Mouse (Mus musculus) CH12.LX (cell line): ENCODE measurements around the gene Barx2. TPM values are rescaled to one million over a fixed set of nuclear protein-coding genes. Genes with fewer than 3 reads are reported as not detected.

Experiments used
- DNase-seq: peaks from one replicate; pipeline ENCODE4 v3.0.0-alpha.2; 2013; ENCODE audit errors: extremely low read depth
- H3K27ac ChIP-seq: 2 replicates; pipeline ENCODE4 v1.5.1; 2012; ENCODE audit warnings: low read depth, mild to moderate bottlenecking, control low read depth, moderate library complexity; ENCODE audit not compliant: insufficient read depth
- H3K27me3 ChIP-seq: replicated peaks from 2 replicates; pipeline ENCODE3; 2012; ENCODE audit warnings: inconsistent platforms
- H3K36me3 ChIP-seq, 2 experiments: replicated peaks in 1 of 2; 2 replicates each; pipeline versions ENCODE3 to v1.6.1; 2012; ENCODE audit warnings: inconsistent platforms in 1 of 2, low read length in 1 of 2, mild to moderate bottlenecking in 1 of 2, mixed read lengths in 1 of 2, moderate library complexity in 1 of 2; ENCODE audit not compliant: control insufficient read depth in 1 of 2, insufficient read depth in 1 of 2
- H3K4me1 ChIP-seq, 2 experiments: 2 replicates each; pipeline ENCODE4 v1.6.1; 2012; ENCODE audit warnings: inconsistent platforms in 1 of 2, moderate library complexity in 1 of 2; ENCODE audit not compliant: insufficient read depth in 2 of 2, control insufficient read depth in 1 of 2
- H3K4me2 ChIP-seq: 2 replicates; pipeline ENCODE4 v1.6.1; 2012; ENCODE audit warnings: low read depth, mild to moderate bottlenecking, control low read depth; ENCODE audit not compliant: poor library complexity, insufficient read depth, severe bottlenecking
- H3K4me3 ChIP-seq, 3 experiments: fragments of 150-350 bp in 1 of 3; sonication (generic) in 1 of 3; replicated peaks in 1 of 3; 2 replicates each; pipeline versions ENCODE3 to v1.5.1; 2011 to 2012; ENCODE audit warnings: low read depth in 2 of 3, low read length in 2 of 3, mild to moderate bottlenecking in 2 of 3, moderate library complexity in 2 of 3, control low read depth in 1 of 3, improper control_type of control experiment in 1 of 3, inconsistent platforms in 1 of 3, mixed read lengths in 1 of 3; ENCODE audit not compliant: poor library complexity in 1 of 3
- H3K79me2 ChIP-seq: replicated peaks from 2 replicates; pipeline ENCODE4 v1.6.1; 2012; ENCODE audit warnings: mild to moderate bottlenecking, moderate library complexity; ENCODE audit not compliant: control insufficient read depth, poor library complexity, insufficient read depth, severe bottlenecking; ENCODE audit errors: extremely low read depth
- H3K9ac ChIP-seq: 2 replicates; pipeline ENCODE4 v1.6.1; 2012; ENCODE audit warnings: low read depth, mild to moderate bottlenecking, control low read depth, moderate library complexity; ENCODE audit not compliant: insufficient read depth
- H3K9me3 ChIP-seq: replicated peaks from 2 replicates; pipeline ENCODE3; 2012; ENCODE audit warnings: low read length, inconsistent platforms, mixed read lengths
- CHD1 ChIP-seq: IDR thresholded peaks from 2 replicates; pipeline ENCODE4 v1.6.1; 2012; ENCODE audit warnings: low read depth, low read length, improper control_type of control experiment, inconsistent platforms
- CHD2 ChIP-seq: IDR thresholded peaks from 2 replicates; pipeline ENCODE4 v1.6.1; 2011; ENCODE audit warnings: low read length, improper control_type of control experiment
- ELF1 ChIP-seq: IDR thresholded peaks from 2 replicates; pipeline ENCODE4 v1.6.1; 2014; ENCODE audit warnings: low read depth, mild to moderate bottlenecking, inconsistent platforms, low read length, improper control_type of control experiment
- HCFC1 ChIP-seq: IDR thresholded peaks from 2 replicates; pipeline ENCODE4 v1.6.1; 2012; ENCODE audit warnings: low read depth, mild to moderate bottlenecking, inconsistent platforms, low read length, improper control_type of control experiment
- IRF4 ChIP-seq: IDR thresholded peaks from 2 replicates; pipeline ENCODE4 v1.6.1; 2014; ENCODE audit warnings: low read depth, mild to moderate bottlenecking, inconsistent platforms, low read length, improper control_type of control experiment
- JUN ChIP-seq: IDR thresholded peaks from 2 replicates; pipeline ENCODE4 v1.6.1; 2011; ENCODE audit warnings: low read depth, mild to moderate bottlenecking, low read length, improper control_type of control experiment, moderate library complexity; ENCODE audit not compliant: insufficient read depth
- KAT2A ChIP-seq: IDR thresholded peaks from 2 replicates; pipeline ENCODE4 v1.6.1; 2012; ENCODE audit warnings: low read length, improper control_type of control experiment, inconsistent platforms; ENCODE audit not compliant: insufficient replicate concordance
- MAFK ChIP-seq: IDR thresholded peaks from 2 replicates; pipeline ENCODE4 v1.6.1; 2011; ENCODE audit warnings: low read length, improper control_type of control experiment; ENCODE audit not compliant: insufficient replicate concordance
- MAX ChIP-seq: IDR thresholded peaks from 2 replicates; pipeline ENCODE4 v1.6.1; 2011; ENCODE audit warnings: low read length, improper control_type of control experiment
- MYC ChIP-seq: IDR thresholded peaks from 2 replicates; pipeline ENCODE4 v1.6.1; 2011; ENCODE audit warnings: low read depth, mild to moderate bottlenecking, improper control_type of control experiment, low read length
- SMC3 ChIP-seq: IDR thresholded peaks from 2 replicates; pipeline ENCODE4 v1.6.1; 2011; ENCODE audit warnings: low read depth, low read length, improper control_type of control experiment
- UBTF ChIP-seq: IDR thresholded peaks from 2 replicates; pipeline ENCODE4 v1.6.1; 2012; ENCODE audit warnings: low read depth, mild to moderate bottlenecking, inconsistent platforms, low read length, improper control_type of control experiment, moderate library complexity
- USF2 ChIP-seq: conservative IDR thresholded peaks from 2 replicates; pipeline ENCODE4 v1.6.1; 2011; ENCODE audit warnings: low read depth, low read length, improper control_type of control experiment
- ZC3H11A ChIP-seq: IDR thresholded peaks from 2 replicates; pipeline ENCODE4 v1.6.1; 2012; ENCODE audit warnings: low read depth, mild to moderate bottlenecking, inconsistent platforms, low read length, improper control_type of control experiment
- ZKSCAN1 ChIP-seq: IDR thresholded peaks from 2 replicates; pipeline ENCODE4 v1.6.1; 2012; ENCODE audit warnings: low read depth, inconsistent platforms, low read length, improper control_type of control experiment, borderline replicate concordance
- ZMIZ1 ChIP-seq: IDR thresholded peaks from 2 replicates; pipeline ENCODE4 v1.6.1; 2012; ENCODE audit warnings: low read depth, mild to moderate bottlenecking, inconsistent platforms, low read length, improper control_type of control experiment
- dilution Hi-C: fragments of 300-500 bp; cut with MboI; formaldehyde crosslinking; loops from 2 replicates; pipeline ENCODE4 v1.14.3; 2020; ENCODE audit warnings: low sequenced_read_pairs; ENCODE audit not compliant: extremely low pct_unique_long_range_greater_than_20kb, extremely low pct_ligation_motif_present
- in situ Hi-C: fragments of 300-500 bp; cut with MboI; formaldehyde crosslinking; loops from 3 replicates; pipeline ENCODE4 v1.14.3; 2019; ENCODE audit warnings: low sequenced_read_pairs, low pct_ligation_motif_present, low pct_unique_long_range_greater_than_20kb, mixed read lengths
- polyA plus RNA-seq: library from polyadenylated mRNA; unstranded; fragments of >175 nt; gene quantifications from 2 replicates; pipeline ENCODE4 v1.2.1, GENCODE M21; 2012; ENCODE audit warnings: low read depth; ENCODE audit not compliant: insufficient read length
- total RNA-seq, 2 experiments: library from RNA; depleted of rRNA; stranded (reverse); fragments of 300-350 nt in 1 of 2; fragments of >200 nt in 1 of 2; gene quantifications; 2 replicates each; pipeline ENCODE4 v1.2.3; 2012 to 2014

The Barx2 gene
- total and polyA plus RNA-seq, 3 experiments: not detected

- Histone ChIP-seq H3K27ac (no peak overlapping the region), H3K36me3 (no peaks in the 10 kb centered on the region), H3K79me2 (no peaks in the 10 kb centered on the region), H3K9me3 (no peaks in the 10 kb centered on the region), H3K4me2 (no peak overlapping the region), H3K4me1 (peaks cover 3 to 13% of the 10 kb centered on the region in 2 experiments; a peak in 3 of 4 replicates), H3K27me3 (no peaks in the 10 kb centered on the region), H3K9ac (no peak overlapping the region), H3K4me3 (no peak overlapping the region)
- in situ Hi-C loops (no loop called here), dilution Hi-C loops (no loop called here)
- DNase-seq: no peak
- TF ChIP-seq KAT2A: no peak
- no peak for TF ChIP-seq ZMIZ1
- no peak for TF ChIP-seq CHD2
- TF ChIP-seq MAX: no peak
- TF ChIP-seq ZKSCAN1: no peak
- TF ChIP-seq MYC: no peak
These were observed 72.7 kb downstream of the Barx2 start for GRCm38 (mm10) chr9:31840571-31840970.

- Histone ChIP-seq H3K79me2 (no peaks in the 10 kb centered on the region), H3K27me3 (no peaks in the 10 kb centered on the region), H3K27ac (no peak overlapping the region), H3K4me2 (no peak overlapping the region), H3K4me1 (peaks cover 3 to 13% of the 10 kb centered on the region in 2 experiments; a peak in 3 of 4 replicates), H3K9ac (no peak overlapping the region), H3K4me3 (no peak overlapping the region), H3K36me3 (no peaks in the 10 kb centered on the region), H3K9me3 (no peaks in the 10 kb centered on the region)
- in situ Hi-C loops (no loop called here), dilution Hi-C loops (no loop called here)
- no peak for DNase-seq
- TF ChIP-seq UBTF (no peak), USF2 (no peak), ZC3H11A (no peak), SMC3 (no peak), ZKSCAN1 (no peak), HCFC1 (no peak), MAX (no peak), CHD1 (no peak), IRF4 (no peak), JUN (no peak), MAFK (no peak), ELF1 (no peak)
These were observed 73.2 kb downstream of the Barx2 start for GRCm38 (mm10) chr9:31840037-31840436.
